ENCODE assay signal across 15 mouse cellular contexts in genomic region chr11:78643746-78644145, GRCm38 (mm10).
"Had no signal": no experiment of that assay in that cellular context is flagged by ENCODE, and none has a peak within 500 bp of the region (broad histone marks: within the 10 kb centered on the region; RNA-seq: fewer than 3 reads in every experiment).

No protein-coding gene starts in this region.

- H3K27me3 ChIP-seq: limb, embryonic 15.5 days; liver, embryonic 12.5 days; neural tube, embryonic 15.5 days had no signal

- H3K4me1 ChIP-seq: liver, embryonic 12.5 days had no signal

- H3K9me3 ChIP-seq: limb, embryonic 15.5 days; liver, embryonic 12.5 days; midbrain, embryonic 10.5 days; neural tube, embryonic 15.5 days had no signal

- H3K27ac ChIP-seq: limb, embryonic 15.5 days; liver, embryonic 12.5 days; midbrain, embryonic 10.5 days; neural tube, embryonic 15.5 days had no signal

- DNase-seq: kidney, postnatal 36 days; layer of hippocampus, adult 9-11 months; layer of hippocampus, postnatal 36 days; lung, embryonic 14.5 days; lung, postnatal 10 days; lung, postnatal 4 days; midbrain, embryonic 14.5 days; right cerebral cortex, adult 18-20 months; right cerebral cortex, postnatal 25 days; thymus, postnatal 36 days had no signal

- H3K9ac ChIP-seq: limb, embryonic 15.5 days; liver, embryonic 12.5 days; lung, embryonic 14.5 days; neural tube, embryonic 15.5 days had no signal

- H3K36me3 ChIP-seq: limb, embryonic 15.5 days; liver, embryonic 12.5 days; midbrain, embryonic 10.5 days; neural tube, embryonic 15.5 days had no signal

- H3K4me2 ChIP-seq: limb, embryonic 15.5 days; liver, embryonic 12.5 days; lung, embryonic 14.5 days; neural tube, embryonic 15.5 days had no signal

- ATAC-seq: liver, embryonic 12.5 days had no signal

- H3K4me3 ChIP-seq: limb, embryonic 15.5 days; liver, embryonic 12.5 days; midbrain, embryonic 10.5 days; myocyte; neural tube, embryonic 15.5 days had no signal
